ENCODE assay signal across 21 mouse cellular contexts in the genomic region with DNA sequence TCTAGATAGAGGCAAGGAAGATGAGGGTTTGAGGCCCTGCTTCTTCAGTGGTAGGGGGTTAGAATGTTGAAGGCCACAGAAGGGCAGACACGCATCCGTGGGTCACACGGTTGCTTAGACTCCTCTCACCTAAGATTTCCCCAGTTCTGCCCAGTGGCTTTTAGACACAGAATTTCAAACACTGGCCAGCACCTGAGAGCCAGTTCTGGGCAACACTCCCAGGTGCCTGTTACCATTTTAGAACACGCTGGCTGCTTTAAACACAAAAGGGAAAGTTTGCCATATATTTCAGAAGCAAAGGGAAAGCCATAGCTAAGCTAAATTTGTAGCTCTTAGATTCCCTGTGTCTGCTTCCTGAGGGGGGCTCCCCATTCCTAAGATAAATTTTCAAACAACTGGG. TPM values are rescaled to one million over a fixed set of nuclear protein-coding genes. Genes with fewer than 3 reads are reported as not detected.
"Had no signal": no experiment of that assay in that cellular context is flagged by ENCODE, and none has a peak within 500 bp of the region (broad histone marks: within the 10 kb centered on the region; RNA-seq: fewer than 3 reads in every experiment).

No protein-coding gene starts in this region.

- H3K27ac ChIP-seq: limb, embryonic 12.5 days; limb, embryonic 15.5 days; liver, embryonic 14.5 days; macrophage; midbrain, embryonic 12.5 days; midbrain, embryonic 15.5 days; neural tube, embryonic 12.5 days; neural tube, embryonic 15.5 days; stomach, postnatal 0 days had no signal

- DNase-seq: kidney, postnatal 14 days; kidney, postnatal 4 days; left cerebral cortex, postnatal 4 days; liver, postnatal 0 days; lung, embryonic 14.5 days; right cerebral cortex, adult 18-20 months; right cerebral cortex, postnatal 14 days; right cerebral cortex, postnatal 4 days; thymus, adult 2 months; thymus, postnatal 14 days; thymus, postnatal 4 days had no signal

- H3K4me3 ChIP-seq: limb, embryonic 12.5 days; limb, embryonic 15.5 days; midbrain, embryonic 12.5 days; midbrain, embryonic 15.5 days; neural tube, embryonic 12.5 days; neural tube, embryonic 15.5 days had no signal

- H3K27me3 ChIP-seq: midbrain, embryonic 12.5 days; midbrain, embryonic 15.5 days; neural tube, embryonic 12.5 days; neural tube, embryonic 15.5 days had no signal

- H3K4me1 ChIP-seq: limb, embryonic 12.5 days; limb, embryonic 15.5 days; midbrain, embryonic 12.5 days; midbrain, embryonic 15.5 days; neural tube, embryonic 12.5 days; neural tube, embryonic 15.5 days had no signal

RNA-seq across cellular contexts. Expression of a gene that starts 54.7 kb away (rescaled TPM):
- polyA plus RNA-seq: liver, embryonic 11.5 days; liver, embryonic 14.5 days; liver, postnatal 0 days had no signal
